Mouse (Mus musculus): Measurements from ENCODE around the gene Olfr1346. TPM values are rescaled to one million over a fixed set of nuclear protein-coding genes. Genes with fewer than 3 reads are reported as not detected.

The Olfr1346 gene
- polyA plus RNA-seq (2012; ENCODE audit: low replicate concordance): not detected in 2 replicates

DNA sequence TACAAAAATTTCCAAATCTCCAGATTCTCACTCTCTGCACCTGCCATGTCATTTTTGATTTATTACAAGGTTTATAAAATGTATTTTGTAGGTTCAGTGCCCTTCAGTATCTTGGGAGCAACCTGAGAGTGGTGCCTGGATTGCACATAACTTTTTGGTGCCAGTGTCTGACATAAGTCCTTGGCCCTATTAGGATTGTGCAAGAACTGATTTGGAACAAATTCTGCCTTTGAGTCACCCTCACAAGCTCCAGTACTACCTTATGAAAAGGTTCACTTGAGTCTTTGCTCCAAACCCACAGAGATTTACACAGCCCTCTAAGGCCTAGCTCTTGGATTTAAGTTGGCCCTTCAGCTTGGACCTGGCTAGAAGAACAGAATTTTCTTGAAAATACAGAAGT is at the start of gene Olfr1346:
TSS of gene Olfr1346 (plus strand) at position 151 of the 400 bp plus-strand sequence.

DNA sequence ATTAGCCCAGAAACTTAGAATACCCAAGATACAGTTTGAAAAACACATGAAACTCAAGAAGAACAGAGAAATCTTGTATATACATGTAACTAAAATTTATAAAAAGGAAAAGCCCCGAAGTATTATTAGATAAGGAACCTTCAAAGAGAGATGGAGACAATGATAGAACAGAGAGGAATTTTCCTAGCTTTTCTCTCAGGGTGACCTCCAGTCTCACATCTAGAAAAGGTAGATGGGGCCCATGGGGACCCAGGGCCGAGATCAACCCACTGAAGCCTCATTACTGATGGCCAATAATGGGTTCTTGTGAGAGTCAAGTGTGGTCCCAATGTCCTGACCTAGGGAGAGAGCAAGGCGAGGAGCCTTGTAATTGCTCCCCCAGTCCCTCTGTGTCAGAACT is 28.5 kb upstream of the Olfr1346 start, which contains the start of gene Olfr1344:
TSS of gene Olfr1344 (plus strand) at position 301 of the 400 bp plus-strand sequence.

DNA sequence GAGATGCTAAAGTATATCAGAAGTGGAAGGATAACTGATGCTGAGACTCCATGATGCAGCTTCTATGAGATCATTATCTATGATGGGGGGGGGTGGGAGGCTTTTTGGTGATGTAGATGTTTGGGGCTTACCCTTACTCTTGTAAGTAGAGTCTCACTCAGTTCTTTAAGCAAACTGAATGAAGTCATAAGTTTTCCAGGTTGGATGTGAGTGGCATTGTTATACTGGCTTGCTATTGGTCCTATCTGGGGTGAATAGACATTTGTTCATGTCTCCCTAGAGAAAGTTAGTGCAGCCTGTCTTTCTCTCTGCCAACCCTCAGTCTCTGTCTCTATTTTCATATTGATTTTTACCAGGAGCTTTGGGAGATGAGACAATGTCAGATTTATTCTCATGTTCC is 11.0 kb upstream of the Olfr1346 start, which contains the start of gene Olfr1336:
TSS of gene Olfr1336 (plus strand) at position 301 of the 400 bp plus-strand sequence.

DNA sequence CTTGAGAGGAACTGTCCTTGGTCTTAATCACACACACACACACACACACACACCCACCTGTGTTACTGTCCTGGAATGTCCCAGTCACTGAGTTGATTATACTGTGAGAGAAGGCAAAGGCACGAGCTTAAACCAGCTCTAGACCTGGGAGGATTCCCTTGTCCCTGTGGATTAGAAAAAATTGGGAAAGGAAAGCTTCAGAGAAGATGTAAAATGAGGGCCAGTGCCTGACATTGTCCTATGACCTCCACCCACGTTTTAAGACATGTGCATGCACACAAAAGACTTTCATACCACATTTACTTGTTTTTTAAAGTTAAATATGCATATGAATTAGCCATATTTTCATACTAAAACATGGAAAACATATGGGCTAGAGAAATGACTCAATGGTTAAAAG is 19.9 kb downstream of the Olfr1346 start, which contains the start of gene Olfr5:
TSS of gene Olfr5 (minus strand) at position 101 of the 400 bp plus-strand sequence.

DNA sequence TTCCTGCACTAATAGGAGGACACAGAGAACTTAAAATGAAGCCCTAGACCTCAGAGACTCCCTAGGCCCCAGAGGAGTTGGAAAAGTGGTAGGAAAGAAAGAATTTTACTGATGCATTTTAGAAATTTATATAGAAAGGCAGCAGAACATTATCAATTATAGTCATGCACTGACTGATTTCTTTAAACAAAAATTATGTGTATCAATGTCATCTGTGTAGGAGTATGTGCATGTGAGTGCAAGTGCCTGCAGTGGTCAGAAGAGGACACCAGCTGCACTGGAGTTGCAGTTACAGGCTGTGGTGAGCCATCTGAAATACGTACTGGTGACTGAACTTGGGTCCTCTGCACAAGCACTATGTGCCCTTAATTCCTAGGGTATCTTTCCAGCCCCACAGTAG is 32.8 kb downstream of the Olfr1346 start, which contains the start of gene Olfr1347:
TSS of gene Olfr1347 (minus strand) at position 101 of the 400 bp plus-strand sequence.

DNA sequence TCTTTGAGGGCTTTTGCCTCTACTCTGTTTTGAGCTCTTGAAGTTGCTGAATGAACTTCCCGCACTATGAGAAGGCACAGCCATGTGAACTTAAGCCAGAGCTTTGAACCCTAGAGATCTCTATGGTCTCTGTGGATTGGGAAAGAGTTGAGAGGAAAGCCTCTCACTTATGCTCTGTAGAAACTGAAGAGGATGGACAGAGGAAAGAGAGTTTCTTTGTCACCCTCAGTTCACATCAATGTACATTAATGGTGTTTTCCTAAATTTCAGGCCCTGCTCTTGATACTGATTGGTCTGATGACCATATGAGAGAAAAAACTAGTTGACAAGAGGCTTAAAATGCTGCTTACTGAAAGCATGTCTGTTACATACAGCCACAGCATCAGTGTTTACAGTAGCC is 41.7 kb downstream of the Olfr1346 start, which contains the start of gene Olfr1348:
TSS of gene Olfr1348 (minus strand) at position 101 of the 400 bp plus-strand sequence.

DNA sequence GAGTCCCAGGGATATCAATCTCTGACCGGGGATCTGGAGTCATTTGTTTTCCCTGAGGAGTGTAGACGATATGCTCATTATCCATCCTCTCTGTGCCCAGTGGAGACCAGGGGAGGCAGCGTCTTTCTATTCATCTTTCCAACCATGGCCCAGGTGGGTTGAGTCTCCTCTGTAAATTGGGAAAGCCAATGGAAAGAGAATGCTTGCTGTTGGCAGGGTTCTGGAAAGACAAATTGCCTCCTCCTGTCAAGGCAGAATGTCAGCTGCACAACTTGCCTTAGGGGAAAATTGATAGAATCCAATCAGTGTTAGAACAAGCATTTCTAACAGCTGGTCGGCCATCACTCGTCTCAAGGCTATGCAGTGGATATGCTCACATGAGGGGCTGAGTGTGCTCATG is 55.9 kb downstream of the Olfr1346 start, which contains the start of gene Olfr1349:
TSS of gene Olfr1349 (minus strand) at position 101 of the 400 bp plus-strand sequence.

Other genes starting within 250 kb of the Olfr1346 start
- not detected in 2 replicates for gene Zscan5b, start 244.8 kb upstream of the Olfr1346 start, polyA plus RNA-seq (2012; ENCODE audit: low replicate concordance)
- not detected in 2 replicates for gene Epp13, start 214.4 kb upstream of the Olfr1346 start, polyA plus RNA-seq (2012; ENCODE audit: low replicate concordance)
- 0.10 and 0.88 TPM in 2 replicates for gene Zfp667, start 180.5 kb upstream of the Olfr1346 start, polyA plus RNA-seq (2012; ENCODE audit: low replicate concordance)
- 1.8 TPM in 2 replicates for gene Zfp583, start 135.8 kb upstream of the Olfr1346 start, polyA plus RNA-seq (2012; ENCODE audit: low replicate concordance)
- gene Gm3854, start 123.3 kb upstream of the Olfr1346 start, polyA plus RNA-seq (2012; ENCODE audit: low replicate concordance): 0.07 and 0.08 TPM in 2 replicates
- 0.30 and 0.37 TPM in 2 replicates for gene Zfp78, start 103.8 kb upstream of the Olfr1346 start, polyA plus RNA-seq (2012; ENCODE audit: low replicate concordance)
- 1.2 and 1.6 TPM in 2 replicates for gene Zfp28, start 83.8 kb upstream of the Olfr1346 start, polyA plus RNA-seq (2012; ENCODE audit: low replicate concordance)
- gene Smim17, start 68.4 kb upstream of the Olfr1346 start, polyA plus RNA-seq (2012; ENCODE audit: low replicate concordance): not detected in 2 replicates
- gene Gm20715, start 56.8 kb upstream of the Olfr1346 start, polyA plus RNA-seq (2012; ENCODE audit: low replicate concordance): not detected in 2 replicates
- 0.26 TPM in 1 of 2 replicates, not detected in the other for gene Olfr1344, start 28.4 kb upstream of the Olfr1346 start, polyA plus RNA-seq (2012; ENCODE audit: low replicate concordance)
- not detected in 2 replicates for gene Olfr1336, start 10.9 kb upstream of the Olfr1346 start, polyA plus RNA-seq (2012; ENCODE audit: low replicate concordance)
- gene Olfr5, start 19.8 kb downstream of the Olfr1346 start, polyA plus RNA-seq (2012; ENCODE audit: low replicate concordance): not detected in 2 replicates
- gene Olfr1347, start 32.7 kb downstream of the Olfr1346 start, polyA plus RNA-seq (2012; ENCODE audit: low replicate concordance): not detected in 2 replicates
- gene Olfr1348, start 41.6 kb downstream of the Olfr1346 start, polyA plus RNA-seq (2012; ENCODE audit: low replicate concordance): not detected in 2 replicates
- not detected in 2 replicates for gene Olfr1349, start 55.8 kb downstream of the Olfr1346 start, polyA plus RNA-seq (2012; ENCODE audit: low replicate concordance)
- gene Olfr1350, start 97.7 kb downstream of the Olfr1346 start, polyA plus RNA-seq (2012; ENCODE audit: low replicate concordance): not detected in 2 replicates
- not detected in 2 replicates for gene Zim1, start 229.3 kb downstream of the Olfr1346 start, polyA plus RNA-seq (2012; ENCODE audit: low replicate concordance)